Mouse (Mus musculus): ENCODE measurements around the gene Tmem92. TPM values are rescaled to one million over a fixed set of nuclear protein-coding genes. Genes with fewer than 3 reads are reported as not detected.

Gene Tmem92
- polyA plus RNA-seq, 1 experiment from 2014 or later, result not detected

Other genes starting within 250 kb of the Tmem92 start
- gene Rsad1, start 233.4 kb downstream of the Tmem92 start, polyA plus RNA-seq (2015; fragmentation: Nextera tagmentation; extraction: Ambion mirVana), result 4.4 and 5.5 TPM in 2 replicates
- gene Chad, start 217.7 kb downstream of the Tmem92 start, polyA plus RNA-seq (2015; fragmentation: Nextera tagmentation; extraction: Ambion mirVana), result 0.12 TPM in 1 of 2 replicates, not detected in the other
- 1.7 TPM in 2 replicates for gene Acsf2, start 180.8 kb downstream of the Tmem92 start, polyA plus RNA-seq (2015; fragmentation: Nextera tagmentation; extraction: Ambion mirVana)
- gene Lrrc59, start 152.9 kb downstream of the Tmem92 start, polyA plus RNA-seq (2015; fragmentation: Nextera tagmentation; extraction: Ambion mirVana), result 167 and 168 TPM in 2 replicates
- gene Mrpl27, start 128.9 kb downstream of the Tmem92 start, polyA plus RNA-seq (2015; fragmentation: Nextera tagmentation; extraction: Ambion mirVana), result 139 and 150 TPM in 2 replicates
- gene Eme1, start 128.7 kb downstream of the Tmem92 start, polyA plus RNA-seq (2015; fragmentation: Nextera tagmentation; extraction: Ambion mirVana), result 11.6 and 13.6 TPM in 2 replicates
- gene Xylt2, start 105.2 kb downstream of the Tmem92 start, polyA plus RNA-seq (2015; fragmentation: Nextera tagmentation; extraction: Ambion mirVana), result 8.3 and 11.3 TPM in 2 replicates
- gene Gm11541, start 78.2 kb downstream of the Tmem92 start, polyA plus RNA-seq (2015; fragmentation: Nextera tagmentation; extraction: Ambion mirVana), result not detected in 2 replicates
- 0.22 TPM in 2 replicates for gene Cdc34b, start 40.9 kb downstream of the Tmem92 start, polyA plus RNA-seq (2015; fragmentation: Nextera tagmentation; extraction: Ambion mirVana)
- gene Col1a1, start 153.5 kb upstream of the Tmem92 start, polyA plus RNA-seq (2015; fragmentation: Nextera tagmentation; extraction: Ambion mirVana), result 51.5 and 68.9 TPM in 2 replicates
- not detected in 2 replicates for gene Hils1, start 184.9 kb upstream of the Tmem92 start, polyA plus RNA-seq (2015; fragmentation: Nextera tagmentation; extraction: Ambion mirVana)
- 0.17 TPM in 1 of 2 replicates, not detected in the other for gene Sgca, start 193.6 kb upstream of the Tmem92 start, polyA plus RNA-seq (2015; fragmentation: Nextera tagmentation; extraction: Ambion mirVana)
- gene Ppp1r9b, start 208.3 kb upstream of the Tmem92 start, polyA plus RNA-seq (2015; fragmentation: Nextera tagmentation; extraction: Ambion mirVana), result 17.4 and 17.8 TPM in 2 replicates
- 123 and 141 TPM in 2 replicates for gene Samd14, start 227.2 kb upstream of the Tmem92 start, polyA plus RNA-seq (2015; fragmentation: Nextera tagmentation; extraction: Ambion mirVana)

Measured in midbrain, embryonic 13.5 days (tissue).